Mouse (Mus musculus) kidney, postnatal 4 days (tissue): ENCODE data around the gene Cd79a.
A peak's percentile ranks its signal among the peaks of the same experiment; 100 is the strongest.
"Not testable (repeated sequence)": the region's sequence is repeated elsewhere in the genome, so short reads cannot be mapped to it uniquely, and the experiment has no call there.

Experiments
- DNase-seq, 2 experiments: peaks; one replicate each; pipeline ENCODE4 v3.0.0; 2021; ENCODE audit warnings: mixed read lengths in 2 of 2

Gene Cd79a

DNA sequence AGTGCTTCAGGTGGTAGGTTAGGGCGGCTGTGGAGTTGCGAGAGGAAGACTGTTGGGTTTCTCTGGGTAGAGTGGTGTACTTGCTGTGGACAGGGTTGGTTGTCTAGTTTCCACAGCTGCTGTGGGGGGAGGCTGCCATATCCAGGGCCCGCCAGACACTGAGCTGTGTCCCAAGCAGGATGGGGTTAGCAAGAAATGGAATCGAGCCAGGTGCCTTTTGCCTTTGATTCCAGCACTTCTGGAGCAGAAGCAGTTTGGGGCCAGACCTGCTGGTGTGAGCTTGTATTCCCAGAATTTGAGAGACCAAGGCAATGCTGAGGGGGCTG is 10.9 kb upstream of the Cd79a start:
- DNase-seq = peak in 1 of 2 experiments; percentile 33

DNA sequence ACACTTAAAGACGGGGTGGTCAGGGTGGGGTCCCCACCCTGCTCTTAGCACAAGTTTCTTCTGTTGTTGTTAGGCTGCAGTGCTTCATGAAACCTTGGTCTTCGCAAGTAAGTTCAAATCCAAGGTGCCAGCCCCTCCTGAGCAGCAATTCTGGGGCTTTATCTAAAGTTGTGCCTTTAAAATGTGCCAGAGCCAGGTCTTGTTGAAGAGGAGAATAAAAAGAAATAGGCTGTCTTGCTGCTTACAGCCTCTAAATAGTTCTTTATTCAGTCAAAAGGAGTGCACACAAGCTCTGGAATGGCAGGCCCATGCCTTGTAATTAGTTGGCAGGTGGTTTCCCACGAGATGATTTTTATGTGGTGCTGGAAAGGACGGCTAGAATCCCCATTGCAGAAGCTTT is 10.1 kb upstream of the Cd79a start:
- DNase-seq = no peak

GRCm38 (mm10) chr7:24889431-24890220 is 7.6 kb upstream of the Cd79a start:
- peak; percentile 57 to 73 for DNase-seq

- DNase-seq = peak; percentile 78 to 83
Measured at GRCm38 (mm10) chr7:24890281-24891216, 6.6 kb upstream of the Cd79a start.

GRCm38 (mm10) chr7:24891241-24892124 is 5.7 kb upstream of the Cd79a start:
- DNase-seq = no peak

DNA sequence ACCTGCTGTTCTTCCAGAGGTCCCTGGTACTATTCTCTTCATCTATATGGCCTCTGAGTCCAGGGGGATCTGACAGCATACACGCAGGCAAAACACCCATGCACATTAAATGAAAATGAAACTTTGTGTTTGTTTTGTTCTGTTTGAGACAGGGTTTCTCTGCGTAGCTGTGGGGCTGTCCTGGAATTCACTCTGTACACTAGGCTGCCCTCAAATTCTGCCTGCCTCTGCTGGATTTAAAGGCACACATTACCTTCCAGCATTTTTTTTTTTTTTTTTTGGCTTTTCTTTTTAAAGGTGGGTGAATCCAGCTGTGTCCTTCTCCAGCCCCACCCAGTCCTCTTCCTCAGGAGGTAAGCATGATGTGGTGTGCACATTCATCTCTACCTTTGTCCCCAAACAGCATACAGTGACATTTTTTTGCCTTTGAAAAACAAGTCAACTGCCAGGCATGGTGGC is 5.0 kb upstream of the Cd79a start:
- DNase-seq = no peak

- DNase-seq = not testable (repeated sequence)
Measured at GRCm38 (mm10) chr7:24895749-24896148, 1.4 kb upstream of the Cd79a start.

- no peak for DNase-seq
Measured at GRCm38 (mm10) chr7:24896269-24896668, 912 bp upstream of the Cd79a start.

- DNase-seq = no peak
Measured at GRCm38 (mm10) chr7:24897959-24898358, 778 bp downstream of the Cd79a start.

DNA sequence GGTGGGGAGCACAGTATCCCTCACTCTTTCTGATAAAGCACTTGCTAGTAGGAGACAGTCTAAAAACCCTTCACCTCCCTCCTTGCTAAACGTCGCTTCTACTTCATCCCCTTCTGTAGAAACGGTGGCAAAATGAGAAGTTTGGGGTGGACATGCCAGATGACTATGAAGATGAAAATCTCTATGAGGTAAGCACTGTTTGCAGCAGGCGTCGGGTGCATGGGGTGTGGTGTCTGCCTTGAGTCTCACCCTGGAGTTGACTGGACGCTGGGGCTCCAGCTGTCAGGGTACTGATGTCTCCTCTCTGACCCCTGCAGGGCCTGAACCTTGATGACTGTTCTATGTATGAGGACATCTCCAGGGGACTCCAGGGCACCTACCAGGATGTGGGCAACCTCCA is 3.9 kb downstream of the Cd79a start:
- DNase-seq = no peak

DNA sequence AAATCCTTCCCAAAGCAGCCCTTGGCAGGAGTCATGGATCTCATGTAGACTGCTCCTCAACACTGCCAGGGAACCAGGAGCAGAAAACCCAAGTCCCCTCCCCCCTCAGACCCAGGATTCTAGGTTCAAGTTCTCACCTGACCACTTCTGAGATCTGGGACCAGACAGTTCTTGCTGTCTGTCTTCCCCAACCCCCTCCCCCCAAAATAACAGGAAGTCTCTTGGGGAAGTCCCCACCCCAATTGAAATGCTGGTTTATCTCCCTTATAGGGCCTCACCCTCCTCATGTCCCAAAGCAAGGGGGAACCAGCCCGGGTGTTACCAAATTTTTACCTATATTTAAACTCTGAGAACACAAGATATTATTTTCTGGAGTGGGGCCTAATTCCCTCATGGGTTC is 4.7 kb downstream of the Cd79a start:
- DNase-seq = no peak

DNA sequence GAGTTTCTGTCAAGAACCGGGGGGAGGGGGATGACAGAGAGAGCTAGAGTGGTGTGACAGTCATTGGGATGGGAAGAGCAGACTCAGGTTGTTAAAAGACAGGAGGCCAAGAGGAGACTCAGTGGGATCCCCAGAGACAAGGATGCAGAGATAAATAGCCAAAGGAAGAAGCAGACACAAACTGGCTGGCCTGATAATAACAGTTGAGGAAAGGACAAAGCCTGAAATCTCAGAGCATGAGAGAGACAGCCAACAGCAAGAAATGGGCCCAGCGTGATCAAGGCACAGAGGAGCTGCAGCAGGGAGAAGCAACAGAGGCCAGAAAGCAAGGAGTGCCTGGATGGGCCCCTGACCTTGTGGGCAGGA is 5.1 kb downstream of the Cd79a start:
- no peak for DNase-seq

GRCm38 (mm10) chr7:24902630-24903443 is 5.7 kb downstream of the Cd79a start, which contains the start of gene Arhgef1:
Arhgef1 (plus strand) TSS chr7:24902912.
- peak; percentile 76 to 83 for DNase-seq

DNA sequence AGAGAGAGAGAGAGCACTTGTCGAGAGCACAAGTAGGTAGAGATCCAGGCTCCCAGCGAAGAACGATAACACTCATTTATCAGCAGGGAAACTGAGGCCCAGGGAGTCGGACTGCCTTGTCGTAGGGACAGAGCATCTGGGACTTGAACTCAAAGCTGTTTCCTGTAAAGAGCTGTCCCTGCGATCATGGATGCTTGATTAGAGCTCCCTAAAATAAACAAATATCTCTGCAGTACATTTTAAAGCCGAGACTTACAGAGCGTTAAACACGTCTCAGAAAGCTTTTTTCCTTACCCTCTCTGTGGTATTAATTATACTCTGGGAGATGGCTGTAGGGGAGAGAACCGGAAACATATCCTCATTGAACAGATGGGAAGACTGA is 6.3 kb downstream of the Cd79a start:
- DNase-seq = no peak

GRCm38 (mm10) chr7:24904070-24904483 is 6.9 kb downstream of the Cd79a start:
- peak; percentile 98 to 99 for DNase-seq

DNA sequence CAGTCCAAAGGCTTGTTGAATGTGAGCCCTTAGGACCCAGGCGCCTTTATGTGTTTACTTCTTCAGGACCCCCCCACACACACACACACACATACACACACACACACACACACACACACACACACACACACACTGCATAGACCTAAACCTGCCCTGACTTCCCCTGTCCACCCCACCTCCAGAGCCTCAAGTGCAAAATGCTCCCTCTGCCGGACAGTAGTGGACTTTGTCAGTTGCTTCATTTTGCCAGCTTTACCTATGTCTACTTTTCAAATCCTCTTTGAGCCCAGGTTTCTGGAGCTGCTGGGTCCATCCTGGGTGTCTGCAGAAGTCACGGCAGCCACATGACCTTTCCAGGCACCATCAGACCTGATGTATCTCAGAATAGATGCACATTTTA is 7.8 kb downstream of the Cd79a start:
- peak; percentile 73 to 83 for DNase-seq

DNA sequence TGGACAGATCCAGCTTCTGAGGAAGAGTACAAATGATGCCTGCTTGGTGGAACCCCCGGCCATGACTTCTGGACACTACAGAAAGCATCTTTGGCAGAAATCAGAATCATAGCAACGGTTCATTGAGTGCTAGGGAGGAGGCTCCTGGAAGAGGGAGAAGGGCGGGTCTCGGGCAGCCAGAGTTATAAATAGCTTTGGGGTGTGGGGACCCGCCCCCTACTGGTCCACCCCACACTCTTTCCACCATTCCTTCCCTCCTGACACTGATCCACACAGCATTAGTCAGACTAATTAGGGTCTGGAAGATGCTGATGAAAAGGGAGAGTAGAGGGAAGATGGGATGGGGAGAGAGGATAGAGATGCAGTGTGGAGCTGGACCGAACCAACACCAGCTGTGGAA is 9.4 kb downstream of the Cd79a start:
- no peak for DNase-seq

- peak; percentile 39 to 40 for DNase-seq
Measured at GRCm38 (mm10) chr7:24907211-24907748, 10.1 kb downstream of the Cd79a start.

GRCm38 (mm10) chr7:24912480-24912879 is 15.3 kb downstream of the Cd79a start:
- DNase-seq = no peak

- no peak for DNase-seq
Measured at GRCm38 (mm10) chr7:24918763-24919323, 21.7 kb downstream of the Cd79a start.

DNA sequence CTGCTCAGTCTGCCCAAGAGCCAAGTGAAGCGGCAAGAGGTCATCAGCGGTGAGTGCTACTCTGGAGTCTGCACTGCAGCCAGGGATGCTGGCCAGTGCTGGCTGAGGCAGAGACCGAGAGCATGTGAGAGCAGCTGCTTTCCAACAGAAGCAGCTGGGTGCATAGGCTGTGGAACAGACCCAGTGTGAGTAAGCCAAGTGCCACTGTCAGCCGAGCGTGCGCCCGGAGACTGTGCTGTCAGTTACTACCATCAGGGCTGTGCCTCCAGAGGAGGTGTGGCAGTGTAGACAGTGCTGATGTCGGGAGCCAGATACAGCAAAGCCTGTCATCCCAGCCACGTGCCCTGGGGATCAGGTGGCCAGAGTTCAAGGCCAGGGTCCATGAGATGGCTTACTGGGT is 22.5 kb downstream of the Cd79a start:
- DNase-seq = no peak
